Mouse (Mus musculus): ENCODE measurements around the gene Zmynd8. TPM values are rescaled to one million over a fixed set of nuclear protein-coding genes. Genes with fewer than 3 reads are reported as not detected.

Zmynd8 gene
- polyA plus RNA-seq, 1 experiment from 2014 or later: 21.9 TPM

- TF ChIP-seq CTCF (IDR thresholded peaks at IDR 0.05; ENCODE audit: low read depth): peak; percentile 14; the same call in 1 of the 2 replicates
- no peak for TF ChIP-seq EP300 (IDR thresholded peaks at IDR 0.05; ENCODE audit: low read depth)
- Histone ChIP-seq H3K9ac (replicated peaks) (no peak overlapping the region), H3K27me3 (ENCODE audit: insufficient read depth, low read length) (no peaks in the 10 kb centered on the region), H3K36me3 (replicated peaks; ENCODE audit: insufficient read depth, low read length) (peaks cover 76% of the 10 kb centered on the region), H3K4me1 (ENCODE audit: insufficient read depth) (no peaks in the 10 kb centered on the region; the same call in 1 of the 2 replicates), H3K9me3 (ENCODE audit: low read length) (no peaks in the 10 kb centered on the region), H3K27ac (ENCODE audit: low read depth) (peak overlapping the region; percentile 62), H3K4me2 (ENCODE audit: low read depth, low read length) (no peak overlapping the region), H3K4me3 (ENCODE audit: low read depth, low read length) (no peak overlapping the region)
- WGBS (ENCODE audit: insufficient replicate concordance): 63% methylated on average over 25 of the region's 25 CpGs
- peak; percentile 42 for DNase-seq
- ATAC-seq: peak; percentile 54
Observed at GRCm38 (mm10) chr2:165792431-165793282, 106.2 kb downstream of the Zmynd8 start.

- Histone ChIP-seq H3K4me3 (ENCODE audit: low read depth, low read length) (no peak overlapping the region), H3K9me3 (ENCODE audit: low read length) (no peaks in the 10 kb centered on the region), H3K4me2 (ENCODE audit: low read depth, low read length) (no peak overlapping the region), H3K4me1 (ENCODE audit: insufficient read depth) (no peaks in the 10 kb centered on the region; the same call in 1 of the 2 replicates), H3K9ac (replicated peaks) (no peak overlapping the region), H3K27ac (ENCODE audit: low read depth) (no peak overlapping the region), H3K27me3 (ENCODE audit: insufficient read depth, low read length) (no peaks in the 10 kb centered on the region), H3K36me3 (replicated peaks; ENCODE audit: insufficient read depth, low read length) (peaks cover 75% of the 10 kb centered on the region)
- ATAC-seq: no peak
- TF ChIP-seq CTCF (IDR thresholded peaks at IDR 0.05; ENCODE audit: low read depth) (peak; percentile 93), EP300 (IDR thresholded peaks at IDR 0.05; ENCODE audit: low read depth) (no peak)
- WGBS (ENCODE audit: insufficient replicate concordance): 68% methylated on average over 9 of the region's 9 CpGs
- DNase-seq: peak; percentile 75
Observed at GRCm38 (mm10) chr2:165791657-165792056, 107.2 kb downstream of the Zmynd8 start.

GRCm38 (mm10) chr2:165791026-165791425 is 107.8 kb downstream of the Zmynd8 start:
- Histone ChIP-seq H3K27ac (ENCODE audit: low read depth) (no peak overlapping the region), H3K4me3 (ENCODE audit: low read depth, low read length) (no peak overlapping the region), H3K36me3 (replicated peaks; ENCODE audit: insufficient read depth, low read length) (peaks cover 76% of the 10 kb centered on the region), H3K9me3 (ENCODE audit: low read length) (no peaks in the 10 kb centered on the region), H3K27me3 (ENCODE audit: insufficient read depth, low read length) (no peaks in the 10 kb centered on the region), H3K4me2 (ENCODE audit: low read depth, low read length) (no peak overlapping the region), H3K4me1 (ENCODE audit: insufficient read depth) (no peaks in the 10 kb centered on the region; the same call in 1 of the 2 replicates), H3K9ac (replicated peaks) (no peak overlapping the region)
- no peak for ATAC-seq
- no peak for DNase-seq
- TF ChIP-seq CTCF (IDR thresholded peaks at IDR 0.05; ENCODE audit: low read depth) (no peak), EP300 (IDR thresholded peaks at IDR 0.05; ENCODE audit: low read depth) (no peak)
- WGBS (ENCODE audit: insufficient replicate concordance): 73% methylated on average over 7 of the region's 7 CpGs

GRCm38 (mm10) chr2:165789667-165790066 is 109.1 kb downstream of the Zmynd8 start:
- no peak for TF ChIP-seq EP300 (IDR thresholded peaks at IDR 0.05; ENCODE audit: low read depth)
- TF ChIP-seq CTCF (IDR thresholded peaks at IDR 0.05; ENCODE audit: low read depth): no peak
- ATAC-seq (no peak), DNase-seq (no peak)
- Histone ChIP-seq H3K36me3 (replicated peaks; ENCODE audit: insufficient read depth, low read length) (peaks cover 81% of the 10 kb centered on the region), H3K9ac (replicated peaks) (no peak overlapping the region), H3K4me2 (ENCODE audit: low read depth, low read length) (no peak overlapping the region), H3K4me3 (ENCODE audit: low read depth, low read length) (no peak overlapping the region), H3K27me3 (ENCODE audit: insufficient read depth, low read length) (no peaks in the 10 kb centered on the region), H3K9me3 (ENCODE audit: low read length) (no peaks in the 10 kb centered on the region), H3K27ac (ENCODE audit: low read depth) (no peak overlapping the region), H3K4me1 (ENCODE audit: insufficient read depth) (no peaks in the 10 kb centered on the region; the same call in 1 of the 2 replicates)
- WGBS (ENCODE audit: insufficient replicate concordance): 89% methylated on average over 3 of the region's 3 CpGs

- TF ChIP-seq EP300 (IDR thresholded peaks at IDR 0.05; ENCODE audit: low read depth): no peak
- no peak for TF ChIP-seq CTCF (IDR thresholded peaks at IDR 0.05; ENCODE audit: low read depth)
- Histone ChIP-seq H3K4me1 (ENCODE audit: insufficient read depth) (no peaks in the 10 kb centered on the region; the same call in 1 of the 2 replicates), H3K4me3 (ENCODE audit: low read depth, low read length) (no peak overlapping the region), H3K4me2 (ENCODE audit: low read depth, low read length) (no peak overlapping the region), H3K9ac (replicated peaks) (no peak overlapping the region), H3K36me3 (replicated peaks; ENCODE audit: insufficient read depth, low read length) (peaks cover 84% of the 10 kb centered on the region), H3K27ac (ENCODE audit: low read depth) (no peak overlapping the region), H3K9me3 (ENCODE audit: low read length) (no peaks in the 10 kb centered on the region), H3K27me3 (ENCODE audit: insufficient read depth, low read length) (no peaks in the 10 kb centered on the region)
- 89% methylated on average over 9 of the region's 9 CpGs for WGBS (ENCODE audit: insufficient replicate concordance)
- ATAC-seq: no peak
- no peak for DNase-seq
Observed at GRCm38 (mm10) chr2:165788796-165789195, 110.0 kb downstream of the Zmynd8 start.

GRCm38 (mm10) chr2:165788005-165788404 is 110.8 kb downstream of the Zmynd8 start:
- no peak for TF ChIP-seq CTCF (IDR thresholded peaks at IDR 0.05; ENCODE audit: low read depth)
- no peak for TF ChIP-seq EP300 (IDR thresholded peaks at IDR 0.05; ENCODE audit: low read depth)
- Histone ChIP-seq H3K4me3 (ENCODE audit: low read depth, low read length) (no peak overlapping the region), H3K4me1 (ENCODE audit: insufficient read depth) (no peaks in the 10 kb centered on the region; the same call in 1 of the 2 replicates), H3K9ac (replicated peaks) (no peak overlapping the region), H3K4me2 (ENCODE audit: low read depth, low read length) (no peak overlapping the region), H3K9me3 (ENCODE audit: low read length) (no peaks in the 10 kb centered on the region), H3K36me3 (replicated peaks; ENCODE audit: insufficient read depth, low read length) (peaks cover 82% of the 10 kb centered on the region), H3K27ac (ENCODE audit: low read depth) (no peak overlapping the region), H3K27me3 (ENCODE audit: insufficient read depth, low read length) (no peaks in the 10 kb centered on the region)
- ATAC-seq (peak; percentile 18; the same call in 1 of the 2 replicates), DNase-seq (peak; percentile 75)
- 58% methylated on average over 11 of the region's 11 CpGs for WGBS (ENCODE audit: insufficient replicate concordance)

Data from liver, postnatal 0 days (tissue).